Mouse (Mus musculus) adrenal gland, adult (tissue): Measurements from ENCODE around the gene Cog7.
A peak's percentile ranks its signal among the peaks of the same experiment; 100 is the strongest.

ENCODE experiments used
- DNase-seq, 2 experiments: peaks; one replicate each; pipeline ENCODE4 v3.0.0; 2022 to 2023; ENCODE audit warnings: low spot score in 1 of 2; ENCODE audit not compliant: inconsistent age in 2 of 2

The Cog7 gene

GRCm38 (mm10) chr7:121954891-121955669 lies 26.4 kb downstream of the Cog7 start:
- DNase-seq: no peak

DNA sequence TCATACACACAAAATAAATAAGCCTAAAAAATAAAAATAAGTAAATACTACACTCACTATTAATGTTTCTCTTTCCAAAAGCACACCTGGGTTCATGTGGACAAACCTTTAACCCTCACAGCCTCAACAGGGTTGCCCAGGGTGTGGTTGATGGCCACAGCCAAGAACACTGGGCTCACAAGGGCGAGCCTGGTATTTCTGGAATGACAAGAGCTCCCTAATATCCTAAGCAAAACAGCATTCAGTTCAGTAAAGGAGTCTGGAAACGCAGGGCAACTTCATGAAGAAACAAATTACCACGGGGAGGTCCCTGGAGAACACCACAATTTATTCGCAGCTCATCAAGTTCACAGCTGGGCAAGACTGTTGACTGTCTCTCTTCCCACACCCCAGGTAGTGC lies 34.0 kb downstream of the Cog7 start:
- DNase-seq: no peak

GRCm38 (mm10) chr7:121946196-121946595 lies 35.3 kb downstream of the Cog7 start:
- no peak for DNase-seq

- DNase-seq: no peak
Measured at GRCm38 (mm10) chr7:121942371-121942770, 39.1 kb downstream of the Cog7 start.

GRCm38 (mm10) chr7:121941640-121942039 lies 39.9 kb downstream of the Cog7 start:
- DNase-seq: no peak

GRCm38 (mm10) chr7:121941016-121941415 lies 40.5 kb downstream of the Cog7 start:
- DNase-seq: no peak

DNA sequence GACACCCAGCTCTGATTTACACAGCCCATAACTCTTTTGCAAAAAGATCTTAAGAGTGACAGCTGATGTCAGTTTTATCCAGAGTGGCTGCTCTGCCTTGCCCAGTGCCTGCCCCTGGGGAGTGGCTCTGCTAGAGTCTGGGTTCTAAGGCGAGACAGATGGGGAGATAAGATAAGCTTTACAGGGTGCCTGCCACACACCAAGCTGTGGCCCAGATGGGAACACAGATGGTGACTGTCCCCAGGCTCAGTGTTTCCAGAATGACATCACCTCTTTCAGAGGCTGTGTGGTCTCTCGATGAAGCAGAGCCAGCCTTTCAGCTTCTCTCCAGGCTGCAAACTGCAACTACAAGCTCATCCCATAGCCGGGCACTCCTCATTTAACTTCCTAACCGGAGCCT lies 41.8 kb downstream of the Cog7 start:
- peak in 1 of 2 experiments; percentile 16 for DNase-seq

- no peak for DNase-seq
Measured at GRCm38 (mm10) chr7:121939244-121939643, 42.3 kb downstream of the Cog7 start.

DNA sequence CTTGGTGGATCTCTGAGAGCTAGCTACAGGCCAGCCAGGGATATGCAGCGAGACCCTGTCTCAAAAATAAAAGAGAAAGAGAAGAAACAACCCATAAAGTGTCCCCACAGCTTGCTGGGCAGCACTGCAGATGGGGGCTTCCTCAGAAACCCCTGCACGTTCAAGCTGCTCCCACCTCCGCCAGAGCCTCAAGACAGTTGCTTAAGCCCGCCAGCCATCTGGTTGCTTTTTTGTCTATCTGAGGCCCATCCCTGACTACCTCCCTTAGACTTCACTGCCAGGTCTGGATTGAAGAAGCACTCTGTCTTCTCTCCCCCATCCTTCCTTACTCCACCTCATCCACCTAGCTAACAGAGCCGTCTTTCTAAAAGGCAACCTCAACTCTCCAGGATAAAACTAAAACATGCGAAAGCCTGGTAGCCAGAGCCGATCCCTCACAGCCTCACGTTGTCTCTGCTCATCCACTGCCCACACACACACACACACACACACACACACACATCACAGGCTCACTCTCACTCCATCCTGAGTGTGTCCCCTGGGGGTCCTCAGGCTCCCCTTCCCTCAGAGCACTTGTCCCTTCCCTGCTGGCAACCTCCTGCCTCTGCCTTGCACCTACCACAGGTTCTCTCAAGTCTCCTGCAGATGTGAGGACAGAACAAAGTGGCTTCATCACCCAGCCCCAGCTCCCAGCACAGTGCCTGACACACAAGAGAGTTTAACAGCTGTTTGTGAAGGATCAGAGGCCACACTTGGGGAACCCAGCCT lies 43.2 kb downstream of the Cog7 start:
- DNase-seq: no peak

DNA sequence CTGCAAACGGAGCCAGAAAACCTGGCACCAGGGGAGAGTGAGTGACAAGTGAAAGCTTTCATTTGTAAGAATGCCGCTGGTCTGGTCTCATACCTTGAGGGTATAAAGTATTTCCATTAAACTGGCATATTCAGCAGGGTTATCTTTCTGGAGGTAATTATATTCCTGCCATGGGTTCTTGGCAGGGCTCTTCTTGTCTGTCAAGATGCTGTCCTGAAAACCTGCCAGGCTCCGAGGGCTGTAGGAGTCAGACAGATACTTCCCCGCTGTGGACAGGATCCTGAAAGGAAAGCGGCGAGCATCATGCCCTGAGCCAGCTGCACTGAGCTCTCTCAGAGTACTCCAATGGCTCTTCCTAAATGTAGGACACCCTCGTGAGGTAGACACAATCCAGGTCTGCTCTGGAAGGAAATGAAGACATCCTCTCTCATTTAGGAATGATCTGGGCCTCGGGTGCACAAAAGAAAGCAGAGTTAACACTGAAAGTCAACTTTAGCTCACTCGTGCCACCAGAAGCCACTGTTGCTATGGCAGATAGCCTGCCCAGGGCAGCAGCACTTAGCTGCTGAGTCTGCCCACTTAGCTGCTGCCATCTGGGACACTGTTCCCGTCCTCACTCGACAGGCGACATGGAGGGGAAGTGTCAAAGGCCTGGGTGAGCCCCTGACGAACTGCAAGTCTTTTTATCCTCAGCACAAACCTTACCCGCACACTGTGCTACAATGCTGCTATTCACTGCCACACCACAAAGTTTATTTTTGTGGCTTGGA lies 44.5 kb downstream of the Cog7 start:
- no peak for DNase-seq

GRCm38 (mm10) chr7:121935906-121936794 lies 45.4 kb downstream of the Cog7 start:
- peak in 1 of 2 experiments; percentile 43 for DNase-seq

GRCm38 (mm10) chr7:121934346-121934745 lies 47.2 kb downstream of the Cog7 start:
- no peak for DNase-seq

GRCm38 (mm10) chr7:121933675-121934074 lies 47.8 kb downstream of the Cog7 start:
- no peak for DNase-seq

GRCm38 (mm10) chr7:121931246-121931645 lies 50.3 kb downstream of the Cog7 start:
- DNase-seq: no peak

- DNase-seq: no peak
Measured at GRCm38 (mm10) chr7:121927882-121928281, 53.6 kb downstream of the Cog7 start.

DNA sequence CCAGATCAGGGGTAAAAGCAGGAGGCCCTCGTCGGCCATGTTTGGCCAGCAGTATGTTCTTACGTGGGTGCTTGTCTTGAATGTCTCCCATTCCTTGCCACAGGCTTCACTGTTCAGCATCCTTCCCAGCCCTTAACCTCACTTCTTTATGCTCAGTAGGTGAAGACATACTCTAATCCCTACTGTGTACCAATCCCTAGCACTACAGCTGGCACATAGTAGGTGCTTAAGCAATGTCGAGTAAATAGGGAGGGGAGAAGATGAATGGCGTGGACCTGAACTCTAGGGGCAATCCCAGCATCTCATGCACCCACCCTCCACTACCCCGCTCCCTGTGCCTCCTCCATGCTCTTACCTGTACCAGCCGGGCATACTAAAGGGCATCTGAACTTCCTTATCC lies 57.1 kb downstream of the Cog7 start:
- no peak for DNase-seq

- DNase-seq: no peak
Measured at GRCm38 (mm10) chr7:121913944-121914343, 67.6 kb downstream of the Cog7 start.

- DNase-seq: no peak
Measured at GRCm38 (mm10) chr7:121912250-121912649, 69.3 kb downstream of the Cog7 start.

- peak; percentile 7 to 28 for DNase-seq
Measured at GRCm38 (mm10) chr7:121906879-121907278, 74.6 kb downstream of the Cog7 start.

DNA sequence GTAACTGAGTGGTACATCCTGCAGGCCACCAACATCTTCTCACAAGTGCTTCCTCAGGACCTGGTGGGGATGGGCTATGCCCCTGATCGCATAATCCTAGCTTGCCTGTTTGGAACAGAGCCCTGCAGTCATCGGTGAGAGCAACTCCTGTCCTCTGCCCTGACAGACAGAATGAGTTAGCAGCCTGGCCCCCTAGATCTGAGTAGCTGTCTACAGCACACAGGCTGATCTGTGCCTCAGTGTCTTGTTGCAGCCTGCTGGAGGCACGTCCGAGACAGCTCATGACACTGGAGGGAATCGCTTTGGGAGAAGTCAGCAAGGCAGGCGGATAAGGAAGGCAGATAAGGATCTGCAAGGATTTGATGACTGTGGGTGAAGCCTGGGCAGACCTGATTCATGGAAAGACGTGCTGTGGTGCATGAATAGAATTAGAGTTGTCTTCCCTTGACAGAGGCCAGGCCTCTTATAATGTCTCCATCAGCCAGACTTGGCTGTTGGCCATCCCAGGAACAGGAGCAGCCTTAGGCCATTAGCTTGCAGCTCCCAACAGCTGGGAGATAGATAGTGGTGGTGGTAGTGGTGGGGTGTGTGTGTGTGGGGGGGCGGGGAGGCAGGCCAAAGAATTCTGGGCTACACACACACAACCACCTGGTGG lies 78.6 kb downstream of the Cog7 start:
- DNase-seq: peak; percentile 11 to 35
